Mouse (Mus musculus): ENCODE measurements around the gene H2al1n. TPM values are rescaled to one million over a fixed set of nuclear protein-coding genes. Genes with fewer than 3 reads are reported as not detected.
"Not testable (repeated sequence)": the region's sequence is repeated elsewhere in the genome, so short reads cannot be mapped to it uniquely, and the experiment has no call there.

H2al1n gene
- not detected for total RNA-seq (2021)
- long read RNA-seq = 0 reads

GRCm38 (mm10) chrX:14210848-14211247 is at the start of gene H2al1n:
H2al1n (plus strand) TSS chrX:14211148.
- not testable (repeated sequence) for DNase-seq (ENCODE audit: low spot score in 2 of 2)

GRCm38 (mm10) chrX:14199284-14199683 is 11.7 kb upstream of the H2al1n start:
- no peak for DNase-seq (ENCODE audit: low spot score in 2 of 2)

- DNase-seq (ENCODE audit: low spot score in 2 of 2) = peak in 1 of 2 experiments; percentile 4
Observed at GRCm38 (mm10) chrX:14206112-14206875, 4.7 kb upstream of the H2al1n start.

GRCm38 (mm10) chrX:14229218-14229617 is 18.3 kb downstream of the H2al1n start:
- no peak for DNase-seq (ENCODE audit: low spot score in 2 of 2)

- DNase-seq (ENCODE audit: low spot score in 2 of 2) = peak in 1 of 2 experiments; percentile 12
Observed at GRCm38 (mm10) chrX:14259597-14260239, 48.8 kb downstream of the H2al1n start.
